Mouse (Mus musculus): ENCODE results near the gene Tnrc6b.

The Tnrc6b gene

GRCm38 (mm10) chr15:80710608-80711363 lies at the start of gene Tnrc6b:
TSS of gene Tnrc6b (plus strand) at chr15:80711313.
- DNase-seq: peak; percentile 99

- no peak for DNase-seq
Observed at GRCm38 (mm10) chr15:80664444-80664843, 46.7 kb upstream of the Tnrc6b start.

- DNase-seq: peak in 1 of 2 experiments; percentile 50
Observed at GRCm38 (mm10) chr15:80671295-80672252, 39.5 kb upstream of the Tnrc6b start, which contains the start of gene Fam83f. TSS of gene Fam83f (plus strand) at chr15:80671847.

GRCm38 (mm10) chr15:80672810-80673209 lies 38.3 kb upstream of the Tnrc6b start:
- DNase-seq: no peak

- no peak for DNase-seq
Observed at GRCm38 (mm10) chr15:80673337-80674095, 37.6 kb upstream of the Tnrc6b start.

- no peak for DNase-seq
Observed at GRCm38 (mm10) chr15:80674700-80675099, 36.4 kb upstream of the Tnrc6b start.

- peak; percentile 52 to 60 for DNase-seq
Observed at GRCm38 (mm10) chr15:80679515-80680215, 31.4 kb upstream of the Tnrc6b start.

GRCm38 (mm10) chr15:80680347-80681030 lies 30.6 kb upstream of the Tnrc6b start:
- DNase-seq: no peak

- DNase-seq: no peak
Observed at GRCm38 (mm10) chr15:80681466-80681881, 29.6 kb upstream of the Tnrc6b start.

GRCm38 (mm10) chr15:80682343-80682742 lies 28.8 kb upstream of the Tnrc6b start:
- no peak for DNase-seq

- no peak for DNase-seq
Observed at GRCm38 (mm10) chr15:80683151-80683550, 28.0 kb upstream of the Tnrc6b start.

GRCm38 (mm10) chr15:80683990-80684389 lies 27.1 kb upstream of the Tnrc6b start:
- peak in 1 of 2 experiments; percentile 19 for DNase-seq

- DNase-seq: no peak
Observed at GRCm38 (mm10) chr15:80684786-80685602, 26.1 kb upstream of the Tnrc6b start.

- DNase-seq: no peak
Observed at GRCm38 (mm10) chr15:80685603-80685895, 25.6 kb upstream of the Tnrc6b start.

GRCm38 (mm10) chr15:80688536-80688935 lies 22.6 kb upstream of the Tnrc6b start:
- no peak for DNase-seq

- no peak for DNase-seq
Observed at GRCm38 (mm10) chr15:80693492-80693891, 17.6 kb upstream of the Tnrc6b start.

- DNase-seq: peak; percentile 83 to 90
Observed at GRCm38 (mm10) chr15:80694125-80694910, 16.8 kb upstream of the Tnrc6b start.

GRCm38 (mm10) chr15:80697564-80697963 lies 13.5 kb upstream of the Tnrc6b start:
- DNase-seq: no peak

GRCm38 (mm10) chr15:80701481-80702257 lies 9.4 kb upstream of the Tnrc6b start:
- DNase-seq: no peak

Data from cerebellum, postnatal 25 days (tissue).